Mouse (Mus musculus) kidney, postnatal 10 days (tissue): ENCODE measurements around the gene Vangl2.

Experiments
- DNase-seq: peaks from one replicate; pipeline ENCODE4 v3.0.0; 2021; ENCODE audit warnings: mixed read lengths

The Vangl2 gene

DNA sequence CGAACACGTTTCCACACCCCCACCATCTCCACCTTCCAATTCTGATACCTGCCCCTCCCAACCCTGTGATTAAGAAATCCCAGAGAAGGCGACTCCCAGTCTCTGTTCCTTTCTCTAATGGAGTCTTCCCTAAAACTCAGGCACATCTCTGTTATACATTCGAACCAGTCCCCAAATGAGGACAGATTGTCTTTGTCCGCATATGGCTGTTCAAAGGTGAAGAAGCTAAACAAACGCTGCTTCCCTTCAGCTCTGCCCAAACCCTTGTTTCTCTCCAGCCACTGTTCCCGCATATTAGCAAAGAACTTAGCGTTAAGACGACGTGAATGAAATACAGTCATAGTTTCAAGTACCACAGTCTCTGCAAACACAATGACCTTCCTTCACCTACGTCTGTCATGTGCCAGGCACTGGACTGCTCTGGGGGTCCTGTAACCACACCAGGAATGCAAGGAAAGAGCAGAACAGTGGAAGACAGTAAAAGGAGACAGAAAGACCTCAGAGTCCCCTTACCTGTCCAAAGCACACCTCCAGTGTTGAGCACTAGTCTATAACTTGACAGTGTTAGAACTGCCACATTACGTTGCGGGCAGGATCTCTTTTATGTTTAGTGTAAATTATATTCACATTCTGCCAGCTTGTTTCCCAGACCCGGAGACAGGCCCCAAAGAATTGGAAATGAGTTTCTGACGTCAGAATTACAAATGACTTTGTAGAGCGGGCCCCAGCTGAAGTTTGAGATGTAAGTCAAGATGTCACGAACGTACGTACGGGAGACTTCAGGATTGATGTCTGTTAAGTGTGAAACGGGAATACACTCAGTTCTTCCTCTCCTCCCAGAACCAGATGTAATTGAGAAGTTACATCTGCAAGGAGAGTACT, at the start of gene Vangl2:
Vangl2 (minus strand) TSS at position 51 of the 882 bp plus-strand sequence.
- no peak for DNase-seq

DNA sequence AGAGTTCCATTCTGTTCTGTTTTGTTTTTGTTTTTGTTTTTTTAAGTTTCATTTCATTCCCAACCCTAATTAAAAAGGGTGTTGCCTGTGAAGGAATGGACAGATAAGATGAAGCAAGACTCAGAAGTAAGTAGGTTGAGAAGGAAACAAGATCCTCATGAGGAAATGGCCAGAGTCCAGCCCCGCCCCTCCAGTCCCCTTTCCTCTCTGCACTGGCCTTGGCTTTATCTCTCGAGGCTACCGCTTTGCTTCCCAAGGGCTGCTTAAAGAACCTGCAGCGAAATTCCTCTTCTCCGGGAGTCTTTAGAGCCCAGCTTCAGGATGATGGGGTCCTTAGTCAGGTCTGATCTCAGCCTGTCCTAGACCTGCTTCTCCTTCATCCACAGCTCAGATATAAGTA, 49.7 kb upstream of the Vangl2 start:
- no peak for DNase-seq

DNA sequence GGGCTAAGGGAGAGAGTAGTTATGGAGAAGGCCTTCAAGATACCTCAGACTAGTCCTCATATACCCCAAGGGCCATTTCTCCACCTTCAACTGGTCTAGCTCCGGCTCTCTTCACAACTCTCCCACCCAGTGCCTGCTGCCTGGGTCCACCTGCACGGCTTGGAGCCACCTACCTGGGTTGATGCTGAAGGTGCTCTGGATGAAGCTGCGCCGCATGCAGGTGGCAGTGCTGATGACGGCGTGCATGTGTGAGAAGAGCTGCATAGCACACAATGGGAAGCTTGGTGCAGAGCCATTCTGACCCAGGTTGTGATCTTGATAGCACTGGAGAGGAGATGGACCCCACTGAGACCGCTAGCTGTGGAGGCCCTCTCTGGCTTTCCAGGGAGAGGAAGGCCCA, 44.4 kb upstream of the Vangl2 start:
- DNase-seq = no peak

DNA sequence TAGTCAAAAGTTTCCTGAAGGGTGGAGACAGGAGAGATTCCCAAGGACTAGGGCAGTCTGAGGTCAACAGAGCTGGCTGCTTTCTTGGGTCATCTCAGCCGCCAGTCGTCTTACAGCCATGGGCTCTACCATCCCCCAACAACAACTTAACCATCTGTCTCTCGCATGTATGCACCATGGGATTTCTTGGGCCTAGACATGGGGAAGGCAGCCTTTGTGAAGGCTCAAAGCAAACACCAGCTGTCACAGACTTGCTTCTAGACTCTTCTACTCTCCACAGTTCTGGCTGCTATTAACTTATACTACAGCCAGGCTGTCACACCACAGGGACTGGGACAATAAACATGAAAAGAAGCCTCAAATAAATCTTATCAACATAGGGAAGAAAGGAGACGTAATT, 43.3 kb upstream of the Vangl2 start:
- no peak for DNase-seq

DNA sequence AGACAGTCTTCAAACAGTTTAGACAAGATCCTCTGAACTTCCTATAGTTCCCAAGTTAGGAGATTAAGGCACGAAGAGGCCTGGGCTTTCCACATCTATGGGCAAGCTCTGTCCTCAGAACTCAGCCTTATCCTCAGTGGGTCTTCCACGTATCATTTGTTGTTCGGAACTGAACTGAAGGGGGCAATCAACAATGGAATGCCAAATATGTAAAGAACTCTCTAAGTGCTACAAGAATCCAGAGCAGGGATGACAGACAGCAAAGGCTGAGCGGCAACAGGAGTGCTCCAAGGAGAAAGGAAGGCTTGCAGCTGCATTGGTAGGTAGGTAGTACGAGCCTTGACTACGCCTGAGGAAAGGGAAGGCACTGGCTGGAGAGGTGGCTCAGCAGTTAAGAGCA, 42.0 kb upstream of the Vangl2 start:
- no peak for DNase-seq

DNA sequence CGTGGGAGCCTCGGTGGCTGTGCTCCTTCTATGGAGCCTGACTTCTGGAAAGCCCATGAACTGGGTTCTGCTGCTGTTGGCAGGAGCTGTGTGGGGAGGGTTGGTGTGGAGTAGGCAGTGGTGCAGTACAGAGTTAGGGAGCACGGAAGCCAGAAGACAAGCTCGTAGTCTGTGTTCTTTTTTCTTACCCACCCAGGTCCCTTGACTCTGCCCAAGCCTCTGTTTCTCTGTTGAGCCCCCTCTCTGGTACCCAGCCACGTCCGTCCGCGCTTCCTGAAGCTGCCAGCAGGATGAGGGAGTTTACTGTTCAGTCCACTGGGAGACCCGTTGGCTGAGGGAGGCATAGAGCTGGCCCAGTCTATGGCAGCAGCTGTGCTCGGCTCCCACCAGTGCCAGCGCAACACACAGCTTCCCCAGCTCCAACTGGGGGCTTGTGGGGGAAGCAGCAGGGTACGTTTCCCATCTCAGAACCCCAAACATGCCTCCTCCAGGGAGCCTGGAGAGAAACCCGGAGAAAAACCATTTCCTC, 36.4 kb upstream of the Vangl2 start:
- no peak for DNase-seq

DNA sequence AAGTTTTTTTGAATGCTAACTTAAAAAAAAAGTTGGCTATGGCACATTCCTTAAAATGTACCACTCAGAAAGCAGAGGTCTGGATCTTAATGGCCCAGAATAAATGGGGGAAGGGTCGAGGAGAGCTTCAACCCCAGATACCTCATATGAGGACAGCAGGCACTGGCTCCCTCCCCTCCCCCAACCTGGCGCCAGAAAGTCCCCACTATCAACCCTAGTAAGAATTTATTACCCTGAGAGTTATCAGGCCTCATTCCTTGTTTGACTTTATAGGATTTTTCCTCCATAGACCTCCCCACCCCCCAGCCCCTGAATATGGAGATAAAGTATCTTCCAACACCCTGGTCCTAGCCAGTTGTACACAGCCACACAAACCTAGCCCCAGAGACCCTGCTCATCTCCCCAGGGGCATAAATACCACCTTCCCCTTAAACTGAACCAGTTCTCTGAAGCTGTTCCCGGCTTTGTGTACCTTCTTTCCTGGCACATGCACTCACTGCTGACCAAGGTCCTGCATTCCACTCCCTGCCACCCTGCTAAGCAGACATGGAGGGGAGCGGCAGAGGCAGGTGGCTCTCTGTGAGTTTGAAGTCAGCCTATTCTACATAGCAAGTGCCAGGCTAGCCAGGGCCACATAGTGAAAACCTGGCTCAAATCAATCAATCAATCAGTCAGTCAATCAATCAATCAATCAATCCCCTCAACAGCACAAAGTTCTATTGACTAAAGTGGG, 35.2 kb upstream of the Vangl2 start:
- no peak for DNase-seq

DNA sequence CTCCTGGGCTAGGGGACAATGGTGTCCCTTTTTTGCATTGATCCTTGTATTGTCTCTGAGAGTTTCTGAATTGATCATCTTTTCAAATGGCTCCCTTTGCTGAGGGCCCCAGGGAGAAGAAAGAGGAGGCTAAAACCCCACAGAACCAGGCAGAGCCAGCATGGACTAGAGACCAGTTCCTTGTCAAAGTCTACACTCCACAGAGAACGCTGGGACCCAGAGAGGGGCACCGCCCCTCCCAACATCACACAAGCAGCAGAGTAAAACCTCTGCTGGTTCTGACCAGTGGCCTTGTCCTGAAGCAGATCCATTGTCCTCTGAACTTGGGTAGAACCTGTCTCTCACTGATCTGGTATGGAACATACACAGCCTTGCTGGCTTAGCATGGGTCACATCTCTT, 33.9 kb upstream of the Vangl2 start:
- DNase-seq = no peak

DNA sequence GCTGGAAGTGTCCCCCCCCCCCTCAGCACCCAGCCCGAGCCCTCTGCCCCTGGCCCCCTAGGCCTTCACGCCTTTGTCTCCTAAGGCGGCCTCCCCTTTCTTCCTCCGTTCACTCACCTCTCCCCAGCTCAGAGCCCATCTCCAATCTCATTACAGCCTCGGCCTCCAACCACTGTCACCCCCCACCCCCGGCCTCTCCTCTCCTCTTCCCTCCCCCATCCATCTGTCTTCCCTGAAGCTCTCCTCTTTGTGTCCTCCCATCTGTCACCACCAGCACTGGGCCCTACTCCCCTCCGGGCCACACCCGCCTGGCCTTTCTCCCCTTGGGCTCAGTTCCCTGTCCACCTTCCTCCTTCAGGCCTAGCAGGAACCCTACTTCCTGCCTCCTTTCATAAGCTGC, 33.0 kb upstream of the Vangl2 start:
- no peak for DNase-seq

DNA sequence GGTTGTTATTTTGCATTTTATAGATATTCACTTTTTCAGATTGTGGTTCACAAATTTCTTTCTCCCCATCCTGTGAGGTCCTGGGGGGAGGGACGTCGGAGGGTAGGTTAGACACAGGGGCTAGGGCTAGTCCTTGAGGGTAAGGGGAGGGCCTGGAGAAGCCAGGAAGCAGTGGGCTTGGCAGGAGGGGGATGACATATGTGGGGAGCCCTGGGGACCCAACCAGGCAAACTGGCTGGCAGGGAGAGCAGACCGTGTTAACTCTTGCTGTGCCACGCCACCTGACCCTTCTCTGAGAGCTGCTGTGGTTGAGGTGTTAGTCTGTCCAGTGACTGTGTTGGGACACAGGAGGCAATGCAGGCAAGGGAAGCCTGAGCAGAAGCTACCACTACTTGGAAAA, 32.4 kb upstream of the Vangl2 start:
- no peak for DNase-seq

DNA sequence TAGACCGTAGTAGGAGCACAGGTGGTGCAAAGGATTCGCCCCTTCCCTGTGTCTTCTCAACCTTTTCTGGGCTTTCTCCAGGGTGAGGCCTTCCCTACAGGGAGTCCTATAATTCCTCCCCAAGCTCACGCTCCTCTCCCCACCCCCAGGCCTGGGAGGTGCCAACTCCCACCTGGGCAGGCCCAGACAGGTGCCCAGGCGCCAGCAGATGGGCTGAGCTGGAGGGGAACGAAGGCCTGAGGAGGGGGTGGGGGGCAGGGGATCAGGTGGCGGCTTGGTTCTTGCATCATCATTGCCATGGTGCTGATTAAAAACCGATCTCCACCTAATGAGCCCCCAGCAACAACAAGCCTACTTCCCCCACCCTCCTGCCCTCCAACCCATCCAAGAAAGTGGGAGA, 30.6 kb upstream of the Vangl2 start:
- no peak for DNase-seq

DNA sequence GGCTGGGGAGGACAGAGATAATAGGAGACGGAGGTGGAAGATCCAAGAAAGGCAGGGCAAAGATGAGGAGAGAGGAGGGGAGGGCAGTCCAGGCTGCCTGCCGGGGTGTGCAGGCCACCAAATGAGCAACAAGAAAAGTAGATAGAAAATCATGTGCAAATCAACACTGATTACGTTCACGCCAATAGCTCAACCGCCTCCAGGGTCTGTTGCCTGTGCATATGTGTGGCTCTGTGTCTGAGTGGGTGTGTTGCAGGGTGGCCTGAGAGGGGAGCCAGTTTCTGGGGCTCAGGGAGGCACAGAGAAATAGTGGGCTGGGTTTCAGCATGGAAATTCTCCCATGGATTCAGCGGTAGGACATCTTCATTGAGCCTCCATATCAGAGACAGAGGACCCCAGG, 30.1 kb upstream of the Vangl2 start:
- no peak for DNase-seq

DNA sequence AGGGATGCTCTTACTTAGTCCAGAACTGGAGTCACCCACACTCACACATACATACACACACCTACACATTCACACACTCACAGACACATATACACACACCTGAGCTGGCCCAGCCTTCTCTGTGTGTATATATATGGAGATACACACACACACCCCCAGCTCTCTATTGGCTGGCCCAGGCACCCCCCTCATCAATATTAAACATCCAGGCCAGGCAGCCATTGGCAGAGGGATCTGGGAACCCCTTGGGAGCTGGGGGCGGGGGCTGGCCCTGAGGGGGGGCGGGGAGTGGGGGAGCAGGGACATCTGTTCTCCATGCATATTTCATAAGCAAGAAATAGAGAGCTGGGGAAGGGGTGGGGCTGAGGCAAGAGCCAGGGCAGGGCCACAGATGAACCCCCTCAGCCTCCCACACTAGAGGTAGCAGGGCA, 29.3 kb upstream of the Vangl2 start, which contains the start of gene Nhlh1:
Nhlh1 (minus strand) TSS at position 83 of the 431 bp plus-strand sequence.
- no peak for DNase-seq

DNA sequence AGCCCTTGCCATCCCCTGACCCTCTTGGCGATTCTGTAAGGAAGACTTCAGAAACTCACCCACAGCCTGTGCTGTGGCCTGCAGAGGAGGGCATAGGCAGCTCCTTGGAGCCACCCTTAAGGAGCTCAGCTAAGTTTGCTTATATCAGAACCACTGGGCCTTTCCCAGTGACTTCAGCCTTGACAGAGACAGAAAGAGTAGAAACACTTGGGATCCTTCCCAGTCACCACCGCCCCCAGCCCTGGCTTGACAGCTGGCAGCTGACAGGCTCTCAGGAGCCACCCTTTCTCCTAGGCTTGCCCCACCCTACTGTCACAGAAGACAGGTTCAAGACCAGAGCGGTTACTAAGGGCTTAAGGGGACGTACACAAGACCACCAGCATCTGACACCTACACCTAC, 28.0 kb upstream of the Vangl2 start:
- DNase-seq = no peak

DNA sequence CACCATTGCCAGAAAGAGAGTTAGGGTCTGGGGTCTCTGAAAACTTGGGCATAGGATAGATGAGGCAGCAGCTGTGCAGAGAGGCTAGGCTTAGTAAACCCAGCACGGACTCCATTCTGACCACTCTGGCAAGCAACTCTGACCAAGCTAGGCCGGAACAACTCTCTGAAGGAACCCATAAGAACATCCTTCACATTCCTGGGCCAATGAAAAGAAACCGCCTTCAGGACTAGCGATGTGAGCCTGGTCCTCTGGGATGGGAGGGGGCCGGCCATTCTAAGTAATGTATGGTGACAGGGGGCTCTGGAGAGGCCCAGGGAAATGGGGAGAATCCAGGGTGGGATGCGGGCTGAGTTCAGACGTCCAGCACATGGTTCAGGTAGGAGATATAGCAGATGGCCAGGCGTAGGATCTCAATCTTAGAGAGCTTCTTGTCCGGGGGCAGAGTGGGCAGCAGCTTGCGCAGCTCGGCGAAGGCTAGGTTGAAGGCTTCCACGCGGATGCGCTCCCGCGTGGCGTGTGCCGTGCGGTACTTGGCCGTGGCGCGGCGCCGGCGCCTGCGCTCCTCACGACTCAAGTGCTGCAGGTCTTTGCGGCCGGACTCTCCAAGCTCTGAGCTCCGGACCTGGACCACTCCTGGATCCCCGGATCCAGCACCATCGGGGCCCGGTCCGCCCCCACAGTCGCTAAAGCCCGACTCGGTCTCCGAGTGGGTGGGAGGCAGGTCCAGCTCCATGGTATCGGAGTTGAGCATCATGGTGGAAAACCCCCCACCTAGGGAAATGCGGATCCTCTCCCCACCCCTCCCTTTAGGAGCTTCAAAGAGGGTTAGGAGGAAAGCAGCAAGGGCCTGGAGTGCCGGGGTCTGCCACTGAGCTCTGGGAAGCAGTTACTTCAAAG, 25.5 kb upstream of the Vangl2 start:
- DNase-seq = no peak

DNA sequence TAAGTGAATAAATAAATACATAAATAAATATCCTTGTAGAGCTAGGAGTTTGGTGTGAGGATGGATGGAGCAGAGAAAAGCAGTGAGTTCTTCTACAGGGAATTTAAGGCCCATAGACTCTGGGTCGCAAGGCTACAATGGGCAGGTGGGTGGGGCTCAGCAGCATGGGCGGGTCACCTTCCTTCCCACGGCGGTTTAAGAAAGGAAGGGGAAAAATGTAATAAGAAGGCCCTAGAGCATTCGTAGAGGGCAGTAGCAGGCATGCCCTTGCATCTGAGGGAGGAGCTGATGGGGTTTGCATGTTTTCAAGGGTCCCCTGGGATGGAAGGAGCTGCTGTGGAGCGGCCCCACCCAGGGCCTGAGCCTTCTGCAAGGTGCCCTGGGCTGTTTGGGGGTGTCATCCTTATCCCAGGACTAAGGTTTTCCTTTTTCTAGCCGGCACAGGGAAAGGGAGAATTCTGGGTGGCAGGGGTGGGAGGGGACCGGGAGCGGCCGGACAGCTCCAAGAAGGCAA, 24.6 kb upstream of the Vangl2 start:
- no peak for DNase-seq

DNA sequence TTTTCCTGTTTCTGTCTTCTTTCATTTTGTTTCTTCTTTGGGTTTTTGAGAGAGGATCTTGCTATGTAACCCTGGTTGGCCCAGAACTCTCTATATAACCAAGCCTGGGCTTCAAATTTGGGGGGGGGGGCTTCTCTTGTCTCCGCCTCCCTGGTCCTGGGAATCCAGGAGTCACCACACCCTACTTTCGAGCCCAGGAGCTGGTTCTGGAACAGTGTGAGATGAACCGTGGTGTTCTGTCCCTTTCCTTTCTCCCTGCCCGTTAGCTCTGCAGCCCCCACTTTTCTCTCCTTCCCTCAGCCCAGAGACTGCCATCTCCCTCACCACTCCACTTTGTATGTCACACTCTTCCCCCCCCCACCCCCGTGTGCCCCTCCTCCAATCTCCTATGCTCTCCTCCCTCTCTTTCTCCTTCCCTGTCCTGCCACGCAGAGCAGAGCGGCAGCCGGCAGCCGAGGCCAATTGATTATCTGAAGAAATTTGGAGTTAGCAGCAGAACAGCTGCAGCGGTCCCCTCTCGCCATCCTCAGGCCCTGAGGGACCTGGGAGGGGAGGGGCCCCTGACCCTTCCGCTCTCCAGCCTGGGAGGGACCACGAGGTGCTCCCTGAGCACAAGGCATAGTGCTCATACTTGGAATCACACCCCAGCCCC, 21.0 kb upstream of the Vangl2 start:
- DNase-seq = no peak

DNA sequence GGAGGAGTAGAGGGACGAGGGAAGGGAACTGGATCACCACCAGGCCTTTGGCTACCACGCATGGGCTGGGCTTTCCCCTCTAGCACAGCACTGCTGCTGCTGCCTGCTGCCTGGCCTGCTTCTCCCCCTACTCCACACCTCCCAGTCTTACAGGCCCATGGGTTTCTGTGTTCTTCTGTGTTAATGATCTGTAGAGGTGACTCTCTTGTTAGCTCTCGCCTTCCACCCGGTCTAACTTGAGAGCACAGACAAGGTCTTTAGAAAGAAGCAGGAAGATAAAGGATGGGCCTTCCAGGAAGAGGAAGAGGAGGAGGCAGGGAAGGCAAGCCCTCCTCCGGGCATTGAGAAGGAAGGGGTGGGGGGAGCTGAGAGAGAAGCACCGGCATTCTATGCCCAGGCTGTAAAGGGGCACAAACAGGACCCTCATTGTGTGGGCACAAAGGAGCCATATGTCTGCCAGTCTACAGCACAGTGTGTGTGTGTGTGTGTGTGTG, 20.0 kb upstream of the Vangl2 start:
- DNase-seq = peak; percentile 34

DNA sequence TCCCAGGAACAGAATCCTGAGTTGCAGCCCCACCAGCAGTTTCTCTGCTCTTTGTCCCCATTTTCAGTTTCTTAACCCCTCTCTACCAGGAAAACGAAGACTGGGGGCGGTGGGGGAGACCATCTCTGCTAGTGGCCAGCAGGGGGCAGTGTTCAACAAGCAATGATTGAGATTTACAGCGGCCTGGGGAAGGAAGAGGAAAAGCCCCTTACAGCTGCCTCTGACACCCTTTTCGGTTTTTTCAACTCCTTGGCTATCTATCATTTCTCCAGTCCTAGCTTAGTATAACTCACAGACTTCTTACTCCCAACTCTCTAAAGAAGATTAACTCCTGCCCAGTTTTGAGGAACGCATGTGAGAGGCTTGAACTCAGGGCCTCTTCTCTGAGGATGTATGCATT, 18.7 kb upstream of the Vangl2 start:
- DNase-seq = peak; percentile 84

DNA sequence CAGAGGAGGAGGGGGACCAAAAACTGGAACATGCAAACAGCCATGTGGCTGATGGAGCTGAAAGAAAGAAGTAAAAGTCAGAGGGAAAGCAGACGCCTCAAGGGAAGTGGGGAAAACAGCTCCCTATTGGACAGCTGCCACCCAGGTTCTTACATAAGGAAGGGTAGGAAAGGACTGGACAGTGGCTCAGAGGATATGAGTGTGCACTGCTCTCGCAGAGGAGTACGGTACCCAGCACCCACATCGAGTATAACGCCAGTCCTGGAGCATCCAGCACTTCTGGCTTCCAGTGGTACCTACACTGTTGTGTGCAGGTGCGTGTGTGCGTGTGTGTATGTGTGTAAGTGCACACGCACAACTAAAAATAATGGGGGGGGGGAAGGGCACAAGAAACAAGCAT, 18.2 kb upstream of the Vangl2 start:
- no peak for DNase-seq

DNA sequence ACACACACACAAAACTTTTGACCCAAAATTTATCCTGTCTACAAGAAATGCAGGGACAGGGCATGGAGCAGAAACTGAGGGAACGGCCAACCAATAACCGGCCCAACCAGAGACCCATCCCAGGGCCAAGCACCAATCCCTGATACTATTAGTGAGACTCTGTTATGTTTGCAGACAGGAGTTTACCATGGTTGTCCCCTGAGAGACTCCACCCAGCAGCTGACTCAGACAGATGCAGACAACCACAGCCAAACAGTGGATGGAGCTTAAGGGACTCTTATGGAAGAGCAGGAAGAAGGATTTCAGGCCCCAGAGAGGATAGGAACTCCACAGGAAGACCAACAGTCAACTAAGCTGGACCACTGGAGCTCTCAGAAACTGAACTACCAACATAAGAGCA, 1.7 kb upstream of the Vangl2 start:
- no peak for DNase-seq

DNA sequence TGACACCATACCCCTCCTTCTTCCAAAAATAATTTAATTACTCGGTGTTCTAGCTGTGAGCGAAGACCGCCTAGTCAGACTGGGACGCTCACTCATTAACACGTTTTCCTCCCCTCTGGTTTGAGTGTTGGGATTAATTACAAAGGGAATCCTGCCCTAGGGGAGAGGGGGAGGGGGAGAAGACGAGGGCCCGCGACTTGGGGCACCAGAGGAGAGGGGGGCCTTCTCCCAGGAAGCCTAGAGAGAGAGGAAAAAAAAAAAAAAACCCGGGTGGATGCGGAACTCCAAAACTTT, 488 bp downstream of the Vangl2 start:
- no peak for DNase-seq
